Mouse (Mus musculus): ENCODE data around the gene Vwa3b. TPM values are rescaled to one million over a fixed set of nuclear protein-coding genes. Genes with fewer than 3 reads are reported as not detected.

The Vwa3b gene
- polyA plus RNA-seq, 1 experiment: 0.04 TPM

- Histone ChIP-seq H3K4me3 (ENCODE audit: low read depth, low read length) (no peak overlapping the region), H3K4me1 (ENCODE audit: control insufficient read depth, insufficient read depth, insufficient read length, low read length) (no peaks in the 10 kb centered on the region), H3K27ac (ENCODE audit: insufficient read depth, low read depth, low read length) (no peak overlapping the region), H3K36me3 (ENCODE audit: control insufficient read depth, insufficient read depth, low read length) (no peaks in the 10 kb centered on the region), H3K27me3 (ENCODE audit: control insufficient read depth, insufficient read depth, low read length) (no peaks in the 10 kb centered on the region)
- TF ChIP-seq POLR2A (IDR thresholded peaks at IDR 0.05; ENCODE audit: low read depth, low read length) (no peak), CTCF (IDR thresholded peaks at IDR 0.05; ENCODE audit: extremely low read depth, insufficient read length, insufficient replicate concordance, low read depth, low read length) (no peak)
- 91% methylated on average over 5 of the region's 5 CpGs for WGBS
Observed at GRCm38 (mm10) chr1:37219593-37219992, 193.2 kb downstream of the Vwa3b start.

GRCm38 (mm10) chr1:37220134-37220907 is 193.9 kb downstream of the Vwa3b start:
- WGBS: 60% methylated on average over 6 of the region's 6 CpGs
- Histone ChIP-seq H3K4me3 (ENCODE audit: low read depth, low read length) (no peak overlapping the region), H3K27me3 (ENCODE audit: control insufficient read depth, insufficient read depth, low read length) (no peaks in the 10 kb centered on the region), H3K4me1 (ENCODE audit: control insufficient read depth, insufficient read depth, insufficient read length, low read length) (no peaks in the 10 kb centered on the region), H3K36me3 (ENCODE audit: control insufficient read depth, insufficient read depth, low read length) (no peaks in the 10 kb centered on the region), H3K27ac (ENCODE audit: insufficient read depth, low read depth, low read length) (no peak overlapping the region)
- TF ChIP-seq POLR2A (IDR thresholded peaks at IDR 0.05; ENCODE audit: low read depth, low read length): no peak
- no peak for TF ChIP-seq CTCF (IDR thresholded peaks at IDR 0.05; ENCODE audit: extremely low read depth, insufficient read length, insufficient replicate concordance, low read depth, low read length)

- Histone ChIP-seq H3K4me3 (ENCODE audit: low read depth, low read length) (no peak overlapping the region), H3K27me3 (ENCODE audit: control insufficient read depth, insufficient read depth, low read length) (no peaks in the 10 kb centered on the region), H3K4me1 (ENCODE audit: control insufficient read depth, insufficient read depth, insufficient read length, low read length) (no peaks in the 10 kb centered on the region), H3K36me3 (ENCODE audit: control insufficient read depth, insufficient read depth, low read length) (no peaks in the 10 kb centered on the region), H3K27ac (ENCODE audit: insufficient read depth, low read depth, low read length) (no peak overlapping the region)
- WGBS: 59% methylated on average over 7 of the region's 7 CpGs
- TF ChIP-seq POLR2A (IDR thresholded peaks at IDR 0.05; ENCODE audit: low read depth, low read length) (no peak), CTCF (IDR thresholded peaks at IDR 0.05; ENCODE audit: extremely low read depth, insufficient read length, insufficient replicate concordance, low read depth, low read length) (no peak)
Observed at GRCm38 (mm10) chr1:37222002-37222401, 195.6 kb downstream of the Vwa3b start.

GRCm38 (mm10) chr1:37230404-37230803 is 204.0 kb downstream of the Vwa3b start:
- no peak overlapping the region for H3K27ac ChIP-seq (ENCODE audit: insufficient read depth, low read depth, low read length)
- TF ChIP-seq POLR2A (IDR thresholded peaks at IDR 0.05; ENCODE audit: low read depth, low read length) (no peak), CTCF (IDR thresholded peaks at IDR 0.05; ENCODE audit: extremely low read depth, insufficient read length, insufficient replicate concordance, low read depth, low read length) (no peak)
- H3K4me3 ChIP-seq (ENCODE audit: low read depth, low read length): no peak overlapping the region
- no peaks in the 10 kb centered on the region for H3K27me3 ChIP-seq (ENCODE audit: control insufficient read depth, insufficient read depth, low read length)
- 67% methylated on average over 6 of the region's 6 CpGs for WGBS
- H3K36me3 ChIP-seq (ENCODE audit: control insufficient read depth, insufficient read depth, low read length): no peaks in the 10 kb centered on the region
- no peaks in the 10 kb centered on the region for H3K4me1 ChIP-seq (ENCODE audit: control insufficient read depth, insufficient read depth, insufficient read length, low read length)

GRCm38 (mm10) chr1:37231295-37231701 is 204.9 kb downstream of the Vwa3b start:
- Histone ChIP-seq H3K36me3 (ENCODE audit: control insufficient read depth, insufficient read depth, low read length) (no peaks in the 10 kb centered on the region), H3K27me3 (ENCODE audit: control insufficient read depth, insufficient read depth, low read length) (no peaks in the 10 kb centered on the region), H3K4me3 (ENCODE audit: low read depth, low read length) (no peak overlapping the region), H3K27ac (ENCODE audit: insufficient read depth, low read depth, low read length) (no peak overlapping the region), H3K4me1 (ENCODE audit: control insufficient read depth, insufficient read depth, insufficient read length, low read length) (no peaks in the 10 kb centered on the region)
- 53% methylated on average over 6 of the region's 6 CpGs for WGBS
- no peak for TF ChIP-seq POLR2A (IDR thresholded peaks at IDR 0.05; ENCODE audit: low read depth, low read length)

Other genes with a start within 250 kb of the Vwa3b start
- gene Tmem131, start 82.9 kb upstream of the Vwa3b start, polyA plus RNA-seq (2012; rRNA removed): 12.8 and 39.6 TPM in 2 replicates
- gene Cnga3, start 187.8 kb downstream of the Vwa3b start, polyA plus RNA-seq (2012; rRNA removed): 0.06 and 0.08 TPM in 2 replicates